Mouse (Mus musculus): ENCODE results near the gene Gm609. TPM values are rescaled to one million over a fixed set of nuclear protein-coding genes. Genes with fewer than 3 reads are reported as not detected.

Gm609 gene
- polyA plus RNA-seq, 1 experiment from 2014 or later: not detected

Other genes starting within 250 kb of the Gm609 start
- 2.8 and 4.2 TPM in 2 replicates for gene Cd200, start 83.9 kb downstream of the Gm609 start, polyA plus RNA-seq (2014; fragmentation: Nextera tagmentation; extraction: Ambion mirVana)
- not detected in 2 replicates for gene Gm17783, start 39.1 kb upstream of the Gm609 start, polyA plus RNA-seq (2014; fragmentation: Nextera tagmentation; extraction: Ambion mirVana)
- gene Slc9c1, start 42.3 kb upstream of the Gm609 start, polyA plus RNA-seq (2014; fragmentation: Nextera tagmentation; extraction: Ambion mirVana): not detected in 2 replicates
- gene Gcsam, start 117.4 kb upstream of the Gm609 start, polyA plus RNA-seq (2014; fragmentation: Nextera tagmentation; extraction: Ambion mirVana): 0.04 and 0.41 TPM in 2 replicates
- gene BC016579, start 161.1 kb upstream of the Gm609 start, polyA plus RNA-seq (2014; fragmentation: Nextera tagmentation; extraction: Ambion mirVana): 0.09 and 0.14 TPM in 2 replicates
- gene Tmprss7, start 200.7 kb upstream of the Gm609 start, polyA plus RNA-seq (2014; fragmentation: Nextera tagmentation; extraction: Ambion mirVana): 0.21 and 0.37 TPM in 2 replicates
- 29.2 and 30.2 TPM in 2 replicates for gene Tagln3, start 231.6 kb upstream of the Gm609 start, polyA plus RNA-seq (2014; fragmentation: Nextera tagmentation; extraction: Ambion mirVana)
- 33.6 and 39.5 TPM in 2 replicates for gene Abhd10, start 250.0 kb upstream of the Gm609 start, polyA plus RNA-seq (2014; fragmentation: Nextera tagmentation; extraction: Ambion mirVana)